Mouse (Mus musculus): ENCODE data around the gene Cetn4.

Gene Cetn4

DNA sequence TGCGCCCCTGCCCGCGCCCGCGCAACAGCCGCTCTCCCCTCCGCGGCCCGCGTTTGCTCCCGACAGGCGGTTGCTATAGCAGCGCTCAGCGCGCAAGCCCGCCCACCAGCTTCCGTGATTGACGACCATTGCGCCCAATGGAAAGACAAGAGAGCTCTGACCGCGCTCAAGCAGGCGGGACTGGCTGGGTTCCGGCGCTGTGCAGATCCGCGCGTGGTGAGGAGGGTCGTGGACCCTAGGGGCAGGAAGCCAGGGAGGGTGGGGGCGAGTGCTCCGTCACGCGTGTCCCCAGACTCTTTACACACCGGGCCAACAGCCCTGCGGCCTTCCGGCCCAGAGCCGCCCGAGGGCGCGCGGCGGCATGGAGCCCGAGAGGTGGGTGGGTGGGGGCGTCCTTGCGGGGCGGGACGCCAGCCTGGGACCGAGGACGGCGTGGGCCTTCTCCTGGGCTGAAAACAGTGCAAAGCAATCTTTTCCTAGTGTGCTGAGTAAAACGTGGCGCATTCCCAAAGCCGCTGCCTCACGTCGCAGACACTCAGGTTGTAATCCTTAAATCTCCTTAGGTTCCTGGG lies at the start of gene Cetn4, which contains the start of gene Bbs12:
Cetn4 (minus strand) TSS at position 339 of the 572 bp plus-strand sequence.
Bbs12 (plus strand) TSS at position 185 of the 572 bp plus-strand sequence.
- peak; percentile 85 for DNase-seq (ENCODE audit: low read depth)

GRCm38 (mm10) chr3:37360729-37361128 lies 48.2 kb upstream of the Cetn4 start:
- DNase-seq (ENCODE audit: low read depth): no peak

DNA sequence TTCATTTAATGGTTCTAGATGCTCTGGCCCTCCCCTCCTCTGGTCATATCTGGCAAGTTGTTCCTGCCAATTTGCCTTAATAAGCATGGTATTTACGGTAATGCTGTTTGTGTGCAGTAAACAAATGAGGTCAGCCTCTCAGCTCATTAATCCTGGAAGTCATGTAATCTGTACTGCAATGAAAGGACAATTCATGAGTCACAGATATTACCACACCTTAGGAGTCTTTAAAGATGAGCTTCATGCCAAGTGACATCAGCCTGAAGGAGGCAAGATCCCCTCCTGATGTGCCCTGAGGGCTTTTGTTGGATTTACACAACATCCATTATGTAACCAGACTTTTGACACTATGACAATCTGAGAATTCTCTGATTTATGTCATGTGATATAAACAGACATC lies 42.2 kb upstream of the Cetn4 start:
- DNase-seq (ENCODE audit: low read depth): no peak

DNA sequence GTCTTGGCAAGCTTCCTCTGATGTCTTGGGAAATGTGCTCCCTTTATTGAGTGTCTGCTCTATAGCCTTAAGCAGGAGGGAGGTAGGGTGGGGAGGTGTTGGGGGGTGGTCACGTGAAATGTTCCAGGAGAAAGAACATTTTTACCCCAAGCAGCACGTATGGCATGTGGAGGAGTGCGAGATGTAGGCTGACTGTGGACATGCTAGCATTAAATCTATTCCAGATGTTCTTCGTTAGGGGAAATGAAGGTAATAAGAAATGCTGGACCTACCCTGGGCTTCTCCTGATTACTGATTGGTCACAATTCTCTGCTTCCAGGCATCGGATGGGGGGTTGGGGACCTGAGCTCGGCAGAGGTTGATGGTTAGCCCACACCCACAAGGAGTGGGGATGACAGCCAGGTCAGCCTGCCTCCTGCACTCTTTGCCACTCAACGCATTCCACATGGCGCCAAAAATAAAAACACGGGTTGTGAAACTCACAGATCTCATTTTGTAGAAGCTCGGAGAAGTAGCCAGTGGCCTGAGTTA lies 41.5 kb upstream of the Cetn4 start:
- DNase-seq (ENCODE audit: low read depth): no peak

- no peak for DNase-seq (ENCODE audit: low read depth)
These were observed 37.9 kb upstream of the Cetn4 start for GRCm38 (mm10) chr3:37350386-37350785.

GRCm38 (mm10) chr3:37349166-37349548 lies 36.6 kb upstream of the Cetn4 start:
- DNase-seq (ENCODE audit: low read depth): no peak

- no peak for DNase-seq (ENCODE audit: low read depth)
These were observed 36.0 kb upstream of the Cetn4 start, which contains the start of gene Fgf2 for GRCm38 (mm10) chr3:37348221-37349165. Gene Fgf2, plus strand, starts transcription at chr3:37348346.

GRCm38 (mm10) chr3:37347671-37348070 lies 35.2 kb upstream of the Cetn4 start:
- DNase-seq (ENCODE audit: low read depth): no peak

DNA sequence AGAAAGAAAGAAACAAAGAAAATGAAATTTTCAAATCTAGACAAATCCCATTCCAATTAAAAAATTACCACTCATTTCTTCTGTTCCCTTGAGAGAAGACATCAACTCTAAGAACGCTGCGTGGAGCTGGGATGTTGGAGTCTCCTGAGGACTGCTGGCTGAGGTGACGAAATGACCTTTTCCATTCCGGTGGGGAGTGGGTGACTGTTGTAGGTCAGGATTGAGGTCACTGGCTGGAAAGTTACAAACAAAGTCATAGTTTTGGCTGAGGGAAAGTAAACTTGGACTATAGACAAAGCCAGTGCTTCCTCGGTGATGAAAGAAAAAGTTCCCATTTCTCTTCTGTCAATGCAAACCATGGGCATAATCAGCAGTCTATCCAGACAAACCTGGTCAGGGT lies 30.3 kb upstream of the Cetn4 start:
- DNase-seq (ENCODE audit: low read depth): no peak

GRCm38 (mm10) chr3:37341110-37341509 lies 28.6 kb upstream of the Cetn4 start:
- DNase-seq (ENCODE audit: low read depth): no peak

GRCm38 (mm10) chr3:37334053-37334452 lies 21.5 kb upstream of the Cetn4 start:
- no peak for DNase-seq (ENCODE audit: low read depth)

DNA sequence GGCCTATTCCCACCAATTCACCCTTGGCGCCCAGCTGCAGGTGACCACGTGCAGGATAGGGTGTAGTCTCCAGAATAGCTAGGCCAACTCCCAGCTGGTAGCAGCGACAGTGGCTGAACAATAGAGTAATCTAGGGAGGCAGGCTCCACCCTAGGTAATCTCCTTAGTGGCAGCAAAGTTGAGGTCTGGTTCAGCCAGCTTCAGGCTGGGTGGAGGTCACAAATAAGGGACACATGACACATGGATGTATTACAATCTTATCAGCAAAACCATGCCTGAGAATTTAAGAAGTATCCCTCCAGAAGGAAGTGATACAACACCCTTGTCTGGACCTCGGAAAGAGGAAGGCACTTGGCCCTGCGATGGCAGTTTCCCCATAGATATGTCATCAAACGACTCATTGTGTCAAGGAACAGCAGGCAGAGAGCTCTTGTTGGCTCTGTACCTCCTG lies 19.5 kb upstream of the Cetn4 start:
- peak; percentile 40 for DNase-seq (ENCODE audit: low read depth)

GRCm38 (mm10) chr3:37329963-37330362 lies 17.5 kb upstream of the Cetn4 start:
- no peak for DNase-seq (ENCODE audit: low read depth)

- DNase-seq (ENCODE audit: low read depth): no peak
These were observed 16.0 kb upstream of the Cetn4 start for GRCm38 (mm10) chr3:37328489-37328888.

GRCm38 (mm10) chr3:37326627-37327026 lies 14.1 kb upstream of the Cetn4 start:
- DNase-seq (ENCODE audit: low read depth): no peak

GRCm38 (mm10) chr3:37325317-37326112 lies 13.0 kb upstream of the Cetn4 start:
- no peak for DNase-seq (ENCODE audit: low read depth)

GRCm38 (mm10) chr3:37324310-37324709 lies 11.8 kb upstream of the Cetn4 start:
- DNase-seq (ENCODE audit: low read depth): no peak

- DNase-seq (ENCODE audit: low read depth): no peak
These were observed 3.7 kb upstream of the Cetn4 start for GRCm38 (mm10) chr3:37316233-37316632.

GRCm38 (mm10) chr3:37313371-37313770 lies 863 bp upstream of the Cetn4 start:
- no peak for DNase-seq (ENCODE audit: low read depth)

GRCm38 (mm10) chr3:37311897-37312369 lies 575 bp downstream of the Cetn4 start:
- no peak for DNase-seq (ENCODE audit: low read depth)

DNA sequence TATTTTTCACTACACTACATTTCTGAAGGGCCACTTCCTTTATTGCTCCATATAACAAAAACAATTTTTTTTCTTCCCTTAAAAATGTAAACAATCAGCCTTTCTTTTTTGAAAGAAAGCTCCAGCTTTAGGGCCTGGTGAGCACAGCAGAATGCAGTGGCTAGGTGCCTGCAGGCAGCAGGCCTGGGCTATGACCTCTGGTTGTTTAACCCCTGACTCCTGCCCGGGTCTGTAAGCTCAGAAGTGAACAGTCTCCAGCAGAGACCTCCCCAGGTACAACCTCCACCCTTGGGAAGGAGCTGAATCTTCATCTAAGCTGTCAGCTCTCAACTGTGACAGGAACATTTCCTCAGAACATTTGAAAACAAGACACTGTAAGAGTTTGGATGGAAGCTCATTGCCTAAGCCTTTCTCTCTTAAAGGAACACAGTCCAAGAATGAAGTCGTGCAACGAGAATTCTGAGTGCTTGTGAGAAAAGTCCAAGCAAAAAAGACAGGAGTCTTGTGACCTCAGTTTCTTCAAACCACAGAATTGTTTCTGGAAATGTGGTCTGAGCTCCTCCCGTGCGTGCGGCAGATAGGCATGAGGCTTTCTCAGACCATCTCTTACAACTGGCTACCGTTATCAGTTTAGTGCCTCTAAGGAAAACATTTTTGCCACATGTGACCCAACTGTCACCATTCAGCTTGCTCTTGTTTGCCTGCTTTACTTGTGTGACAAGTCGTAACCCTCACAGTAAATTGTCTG lies 8.9 kb downstream of the Cetn4 start:
- no peak for DNase-seq (ENCODE audit: low read depth)
